Mouse (Mus musculus) natural killer cell, adult 2 months (primary cell): ENCODE data around the gene Sfrp4.
"Not testable (repeated sequence)": the region's sequence is repeated elsewhere in the genome, so short reads cannot be mapped to it uniquely, and the experiment has no call there.

Source experiments
- DNase-seq, 2 experiments: peaks; one replicate each; pipeline ENCODE4 v3.0.0; 2022; ENCODE audit warnings: low spot score in 2 of 2

Gene Sfrp4

GRCm38 (mm10) chr13:19622573-19623227, at the start of gene Sfrp4:
Gene Sfrp4 (plus strand): TSS chr13:19623104.
- DNase-seq, result no peak

GRCm38 (mm10) chr13:19574723-19575122, 48.2 kb upstream of the Sfrp4 start:
- not testable (repeated sequence) for DNase-seq

- no peak for DNase-seq
Measured at GRCm38 (mm10) chr13:19575947-19576346, 47.0 kb upstream of the Sfrp4 start.

GRCm38 (mm10) chr13:19590996-19591759, 31.7 kb upstream of the Sfrp4 start:
- no peak for DNase-seq

DNA sequence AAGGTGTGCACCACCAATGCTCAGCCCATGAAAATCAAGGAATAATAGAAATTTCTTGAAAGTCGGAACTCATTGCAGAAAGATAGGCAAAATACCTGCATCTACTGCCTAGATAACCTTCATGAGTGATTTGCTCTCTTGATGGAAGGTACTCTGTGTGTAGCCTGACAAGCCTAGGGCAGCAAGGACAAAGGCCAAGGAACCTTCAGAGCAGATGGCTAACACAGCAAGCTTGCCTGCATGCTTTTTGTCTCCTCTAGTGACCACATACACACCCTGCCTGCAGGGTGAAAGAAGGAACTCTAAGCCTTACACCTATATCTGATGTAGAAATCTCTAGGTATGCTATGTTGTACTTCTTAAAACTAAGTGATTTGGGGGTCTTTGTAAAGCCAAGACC, 27.8 kb upstream of the Sfrp4 start:
- DNase-seq, result no peak

- DNase-seq, result no peak
Measured at GRCm38 (mm10) chr13:19599242-19599641, 23.7 kb upstream of the Sfrp4 start.

- DNase-seq, result no peak
Measured at GRCm38 (mm10) chr13:19602531-19602930, 20.4 kb upstream of the Sfrp4 start.

GRCm38 (mm10) chr13:19603719-19604118, 19.2 kb upstream of the Sfrp4 start:
- no peak for DNase-seq

GRCm38 (mm10) chr13:19604916-19605315, 18.0 kb upstream of the Sfrp4 start:
- DNase-seq, result no peak

DNA sequence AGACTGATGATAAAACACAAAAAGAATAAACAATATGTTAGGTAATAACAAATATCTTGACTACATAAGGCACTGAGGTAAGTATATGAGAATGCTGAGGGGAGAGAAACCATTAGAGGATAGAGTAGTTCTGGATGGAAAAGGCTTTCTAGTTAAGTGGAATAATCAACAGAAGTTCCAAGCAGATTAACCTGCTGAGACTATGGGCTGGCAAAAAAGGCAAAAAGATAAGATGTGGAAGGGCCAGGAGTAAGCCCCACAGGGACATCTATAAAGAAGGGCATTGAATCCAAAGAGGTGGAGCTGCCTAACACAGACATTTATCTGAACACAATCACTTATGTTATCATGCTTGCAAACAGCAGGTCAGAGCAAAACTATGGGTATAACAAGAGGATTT, 14.8 kb upstream of the Sfrp4 start:
- DNase-seq, result no peak

DNA sequence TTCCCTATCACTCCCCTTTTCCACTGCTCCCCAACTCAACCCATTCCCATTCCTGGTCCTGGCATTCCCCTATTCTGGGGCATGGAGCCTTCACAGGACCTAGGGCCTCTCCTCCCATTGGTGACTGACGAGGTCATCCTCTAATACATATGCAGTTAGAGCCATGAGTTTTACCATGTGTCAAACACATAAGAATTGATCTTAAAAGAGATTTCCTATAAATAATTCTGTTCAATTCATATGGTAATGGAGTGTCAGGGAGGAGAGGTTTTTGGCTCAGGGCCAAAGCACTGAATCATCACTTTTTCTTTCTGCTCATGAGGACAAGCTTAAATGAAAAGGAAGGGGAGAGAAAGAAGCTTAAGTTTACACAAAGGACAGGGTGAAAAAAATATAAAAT, 10.6 kb upstream of the Sfrp4 start:
- no peak for DNase-seq

DNA sequence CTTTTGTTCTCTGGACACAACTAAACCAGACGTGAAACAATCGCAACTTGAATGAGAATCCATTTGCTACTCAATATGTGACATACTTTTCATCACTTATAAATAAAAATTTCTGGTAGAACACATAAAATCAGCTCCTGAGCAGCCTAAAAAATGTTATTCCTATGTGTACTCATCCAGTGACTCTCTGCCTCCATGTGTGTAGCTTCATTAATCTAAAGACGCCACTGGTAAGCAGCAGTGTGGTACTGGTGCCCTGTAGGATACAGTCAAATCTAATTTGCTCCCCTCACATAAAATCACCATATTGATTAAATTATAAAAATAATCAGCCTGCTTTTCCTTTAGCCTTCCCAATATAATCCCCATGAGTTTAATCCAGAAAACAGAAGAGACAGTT, 9.9 kb upstream of the Sfrp4 start:
- DNase-seq, result no peak

DNA sequence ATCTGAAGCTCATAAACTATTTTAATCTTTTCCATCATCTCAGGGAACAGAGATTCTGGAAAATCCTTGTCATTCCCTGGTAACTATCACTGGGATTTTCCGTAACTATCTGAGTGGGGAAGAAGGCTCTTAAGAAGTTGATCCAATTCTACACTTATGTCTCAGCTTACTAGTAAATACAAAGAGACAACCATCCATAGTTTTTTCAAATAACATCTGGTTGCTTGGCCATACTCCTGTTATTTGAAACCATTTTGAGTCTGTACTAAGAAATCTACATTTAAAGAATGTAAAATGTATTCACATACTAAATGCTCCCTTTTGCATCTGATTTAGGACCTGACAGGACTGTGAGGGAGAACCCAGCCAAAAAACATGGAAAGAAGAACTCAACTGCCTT, 9.5 kb upstream of the Sfrp4 start:
- no peak for DNase-seq

DNA sequence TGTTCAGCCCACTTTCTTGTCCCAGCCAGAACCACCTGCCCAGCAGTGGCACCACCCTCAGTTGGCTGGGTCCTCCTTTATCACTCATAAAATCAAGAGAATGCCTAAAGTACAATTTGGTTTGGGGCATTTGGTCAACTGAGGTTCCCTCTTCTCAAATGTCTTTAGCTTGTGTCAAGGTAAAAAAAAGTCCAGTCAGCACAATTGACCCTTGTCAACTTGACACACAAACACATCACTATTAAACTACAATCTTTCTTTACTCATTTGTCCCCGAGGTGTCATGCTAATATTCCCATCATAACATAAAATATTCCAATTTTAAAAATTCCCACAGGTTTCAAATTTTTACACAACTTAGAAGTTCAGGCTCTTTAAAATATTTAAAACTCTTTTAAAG, 8.6 kb upstream of the Sfrp4 start:
- no peak for DNase-seq

GRCm38 (mm10) chr13:19618081-19618480, 4.8 kb upstream of the Sfrp4 start:
- DNase-seq, result no peak

DNA sequence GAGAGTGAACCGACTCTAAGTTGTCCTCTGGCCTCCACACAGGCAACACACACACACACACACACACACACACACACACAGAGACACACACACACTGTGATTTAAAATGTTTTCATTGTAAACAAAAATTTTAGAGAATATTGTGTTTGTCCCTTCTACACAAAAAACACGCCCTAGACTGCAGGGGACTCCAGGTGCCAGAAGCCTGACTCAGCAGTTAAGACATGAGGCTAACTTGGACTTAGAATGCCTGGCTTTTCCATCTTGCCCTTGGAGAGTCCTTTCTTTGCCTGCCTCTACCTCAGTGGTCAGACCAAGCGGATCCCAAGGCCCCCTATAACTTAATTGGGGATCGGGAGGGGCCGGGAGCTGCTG, 4.1 kb upstream of the Sfrp4 start:
- DNase-seq, result no peak

- DNase-seq, result peak; percentile 16 to 19
Measured at GRCm38 (mm10) chr13:19619216-19619927, 3.5 kb upstream of the Sfrp4 start, which contains the start of gene Epdr1. Gene Epdr1 (minus strand): TSS chr13:19619927.

DNA sequence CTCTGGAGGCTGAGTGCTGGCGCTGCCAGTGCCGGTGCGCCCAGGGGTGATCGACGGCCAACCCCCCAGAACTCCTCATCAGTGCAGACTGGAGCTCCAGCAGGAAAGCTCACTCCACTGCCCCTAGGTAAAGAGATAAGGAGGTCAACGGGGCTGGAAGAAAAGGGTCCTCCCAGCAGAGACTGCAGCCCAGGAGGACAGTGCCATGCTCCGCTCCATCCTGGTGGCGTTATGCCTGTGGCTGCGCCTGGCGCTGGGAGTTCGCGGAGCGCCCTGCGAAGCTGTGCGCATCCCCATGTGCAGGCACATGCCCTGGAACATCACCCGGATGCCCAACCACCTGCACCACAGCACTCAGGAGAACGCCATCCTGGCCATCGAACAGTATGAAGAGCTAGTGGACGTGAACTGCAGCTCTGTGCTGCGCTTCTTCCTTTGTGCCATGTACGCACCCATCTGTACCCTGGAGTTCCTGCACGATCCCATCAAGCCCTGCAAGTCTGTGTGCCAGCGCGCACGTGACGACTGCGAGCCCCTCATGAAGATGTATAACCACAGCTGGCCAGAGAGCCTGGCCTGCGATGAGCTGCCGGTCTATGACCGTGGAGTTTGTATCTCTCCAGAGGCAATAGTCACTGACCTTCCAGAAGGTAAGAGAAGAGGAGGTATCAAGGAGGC, 463 bp downstream of the Sfrp4 start:
- no peak for DNase-seq

- no peak for DNase-seq
Measured at GRCm38 (mm10) chr13:19624632-19625320, 1.9 kb downstream of the Sfrp4 start.

GRCm38 (mm10) chr13:19626473-19626872, 3.6 kb downstream of the Sfrp4 start:
- DNase-seq, result no peak
